ENCODE assay signal across 27 mouse cellular contexts in the genomic region with DNA sequence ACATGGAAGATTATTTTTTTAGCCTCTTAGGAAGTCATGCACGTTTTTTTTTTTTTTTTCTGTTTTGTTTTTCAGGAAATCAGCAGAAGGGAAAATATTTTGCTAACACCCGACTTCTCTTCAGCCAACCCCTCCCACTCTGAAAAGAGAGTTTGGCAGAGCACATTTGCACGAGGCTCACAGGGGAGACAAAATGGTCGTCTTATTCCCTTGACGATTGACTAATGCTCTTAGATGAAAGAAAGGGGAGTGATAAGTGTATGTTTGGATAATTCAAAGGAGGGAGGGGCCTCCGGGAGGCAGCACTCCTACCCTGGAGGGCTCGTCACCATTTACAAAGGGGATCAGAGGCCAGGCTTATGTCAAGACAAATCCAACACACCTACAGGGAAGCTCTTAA.
DNase-seq lines count a peak whose midpoint lies in the region; ATAC-seq and TF ChIP-seq lines count a peak whose summit lies in the region.
"Had no signal": no experiment of that assay in that cellular context is flagged by ENCODE, and none has a peak within 500 bp of the region (broad histone marks: within the 10 kb centered on the region; RNA-seq: fewer than 3 reads in every experiment).

No protein-coding gene starts in this region.

- 26% methylated on average over 7 of the region's 7 CpGs for WGBS in heart, embryonic 10.5 days
- 19% methylated on average over 7 of the region's 7 CpGs for WGBS in heart, postnatal 0 days
- WGBS in heart, embryonic 11.5 days (ENCODE audit: insufficient replicate concordance): 19% methylated on average over 7 of the region's 7 CpGs
- WGBS in lung, embryonic 14.5 days: 10% methylated on average over 7 of the region's 7 CpGs
- 48% methylated on average over 7 of the region's 7 CpGs for WGBS in forebrain, embryonic 11.5 days

- H3K27me3 ChIP-seq in heart, embryonic 10.5 days (ENCODE audit: insufficient read depth, poor library complexity, severe bottlenecking): 0 out of 2 replicates have a peak, but pooled peaks cover 4% of the 10 kb centered on the region
- H3K27me3 ChIP-seq in heart, postnatal 0 days (ENCODE audit: control insufficient read depth, insufficient read depth, low read length): no peaks in the 10 kb centered on the region
- H3K27me3 ChIP-seq in heart, embryonic 11.5 days (ENCODE audit: control insufficient read depth, insufficient read depth, low read length): no peaks in the 10 kb centered on the region
- no peaks in the 10 kb centered on the region for H3K27me3 ChIP-seq in lung, embryonic 14.5 days (ENCODE audit: insufficient read depth, low read length)
- no peaks in the 10 kb centered on the region for H3K27me3 ChIP-seq in forebrain, embryonic 11.5 days (ENCODE audit: control insufficient read depth, insufficient read depth, low read length)
- H3K27me3 ChIP-seq: embryonic facial prominence, embryonic 12.5 days; heart, embryonic 15.5 days had no signal

- DNase-seq in heart, embryonic 10.5 days (ENCODE audit: low spot score): peak; percentile 58
- DNase-seq in heart, postnatal 36 days: no peak
- DNase-seq in heart, postnatal 0 days (ENCODE audit: low spot score): peak; percentile 11
- peak; percentile 15 for DNase-seq in lung, embryonic 14.5 days
- no peak for DNase-seq in lung, adult 18-20 months
- no peak for DNase-seq in forebrain, embryonic 11.5 days (ENCODE audit: low spot score)
- DNase-seq: adrenal gland, postnatal 10 days; adrenal gland, postnatal 36 days; B cell, adult 2 months; cerebellum, adult 11 months; cerebellum, adult 2 months; cerebellum, adult 9-11 months; cerebellum, postnatal 25 days; gastrocnemius, postnatal 25 days; heart, postnatal 4 days; kidney, adult 11 months had no signal

- no peak overlapping the region for H3K9ac ChIP-seq in heart, postnatal 0 days (replicated peaks; ENCODE audit: low read depth, low read length)
- no peak overlapping the region for H3K9ac ChIP-seq in heart, embryonic 11.5 days (ENCODE audit: low read depth, low read length)
- H3K9ac ChIP-seq in lung, embryonic 14.5 days: no peak overlapping the region
- H3K9ac ChIP-seq in forebrain, embryonic 11.5 days (ENCODE audit: low read length): no peak overlapping the region
- H3K9ac ChIP-seq: embryonic facial prominence, embryonic 12.5 days; embryonic facial prominence, embryonic 15.5 days; forebrain, embryonic 12.5 days; forebrain, embryonic 15.5 days; heart, embryonic 15.5 days; hindbrain, embryonic 14.5 days had no signal

- ATAC-seq in heart, postnatal 0 days (ENCODE audit: insufficient read depth, low read depth): no peak
- no peak for ATAC-seq in heart, embryonic 11.5 days (replicated peaks; ENCODE audit: insufficient number of reproducible peaks, low FRiP score, low TSS enrichment)
- ATAC-seq in lung, embryonic 14.5 days (ENCODE audit: insufficient read depth): no peak
- no peak for ATAC-seq in forebrain, embryonic 11.5 days (replicated peaks; ENCODE audit: low FRiP score)
- ATAC-seq: forebrain, embryonic 15.5 days; hindbrain, postnatal 0 days; inflammation-experienced regulatory T-cells, adult 6 months; Patski had no signal

- intact Hi-C loops in heart, postnatal 36 days (cut with DNase I): no loop called here

- no peak overlapping the region for H3K27ac ChIP-seq in heart, embryonic 10.5 days
- H3K27ac ChIP-seq in heart, postnatal 0 days (ENCODE audit: low read depth): no peak overlapping the region
- H3K27ac ChIP-seq in heart, embryonic 11.5 days (ENCODE audit: low read depth, low read length): no peak overlapping the region
- no peak overlapping the region for H3K27ac ChIP-seq in lung, embryonic 14.5 days (ENCODE audit: low read depth)
- no peak overlapping the region for H3K27ac ChIP-seq in forebrain, embryonic 11.5 days (ENCODE audit: low read depth, low read length)
- H3K27ac ChIP-seq: embryonic facial prominence, embryonic 12.5 days; embryonic facial prominence, embryonic 15.5 days; forebrain, embryonic 12.5 days; forebrain, embryonic 15.5 days; heart, embryonic 15.5 days; hindbrain, embryonic 14.5 days; hindbrain, postnatal 0 days had no signal

- 0 out of 2 replicates have a peak, but pooled peaks cover 4% of the 10 kb centered on the region for H3K9me3 ChIP-seq in heart, embryonic 10.5 days
- no peaks in the 10 kb centered on the region for H3K9me3 ChIP-seq in heart, postnatal 0 days (replicated peaks; ENCODE audit: control insufficient read depth, low read length)
- no peaks in the 10 kb centered on the region for H3K9me3 ChIP-seq in heart, embryonic 11.5 days (replicated peaks; ENCODE audit: control insufficient read depth, low read length)
- no peaks in the 10 kb centered on the region for H3K9me3 ChIP-seq in lung, embryonic 14.5 days (ENCODE audit: low read depth, low read length)
- H3K9me3 ChIP-seq in forebrain, embryonic 11.5 days (ENCODE audit: control insufficient read depth, low read length): no peaks in the 10 kb centered on the region
- H3K9me3 ChIP-seq: embryonic facial prominence, embryonic 12.5 days; embryonic facial prominence, embryonic 15.5 days; forebrain, embryonic 12.5 days; forebrain, embryonic 15.5 days; heart, embryonic 15.5 days had no signal

- no peak for TF ChIP-seq EP300 in heart, postnatal 0 days (IDR thresholded peaks at IDR 0.05; ENCODE audit: low read depth)

- no peak overlapping the region for H3K4me2 ChIP-seq in heart, postnatal 0 days (ENCODE audit: low read depth, low read length)
- H3K4me2 ChIP-seq in heart, embryonic 11.5 days: no peak overlapping the region
- H3K4me2 ChIP-seq in lung, embryonic 14.5 days: no peak overlapping the region
- no peak overlapping the region for H3K4me2 ChIP-seq in forebrain, embryonic 11.5 days (ENCODE audit: low read depth, low read length, severe bottlenecking)
- H3K4me2 ChIP-seq: embryonic facial prominence, embryonic 12.5 days; embryonic facial prominence, embryonic 15.5 days; forebrain, embryonic 12.5 days; forebrain, embryonic 15.5 days; heart, embryonic 15.5 days; hindbrain, embryonic 14.5 days had no signal

- TF ChIP-seq CTCF in heart, postnatal 0 days (IDR thresholded peaks at IDR 0.05; ENCODE audit: low read depth): no peak
- no peak for TF ChIP-seq CTCF in lung, embryonic 14.5 days (IDR thresholded peaks at IDR 0.05; ENCODE audit: low read depth)

- no peak overlapping the region for H3K4me3 ChIP-seq in heart, embryonic 10.5 days
- H3K4me3 ChIP-seq in heart, postnatal 0 days (ENCODE audit: low read depth, low read length): no peak overlapping the region
- H3K4me3 ChIP-seq in heart, embryonic 11.5 days (ENCODE audit: low read depth, low read length): no peak overlapping the region
- H3K4me3 ChIP-seq in lung, embryonic 14.5 days (ENCODE audit: low read depth, low read length): no peak overlapping the region
- H3K4me3 ChIP-seq in forebrain, embryonic 11.5 days (ENCODE audit: low read depth, low read length): no peak overlapping the region
- H3K4me3 ChIP-seq: embryonic facial prominence, embryonic 12.5 days; embryonic facial prominence, embryonic 15.5 days; forebrain, embryonic 12.5 days; forebrain, embryonic 15.5 days; heart, embryonic 15.5 days had no signal

- H3K4me1 ChIP-seq in heart, embryonic 10.5 days: peaks cover 10% of the 10 kb centered on the region
- no peaks in the 10 kb centered on the region for H3K4me1 ChIP-seq in heart, postnatal 0 days (ENCODE audit: control insufficient read depth, insufficient read depth)
- H3K4me1 ChIP-seq in heart, embryonic 11.5 days (ENCODE audit: control insufficient read depth, insufficient read depth, low read length): no peaks in the 10 kb centered on the region; the same call in 1 of the 2 replicates
- 0 out of 2 replicates have a peak, but pooled peaks cover 3% of the 10 kb centered on the region for H3K4me1 ChIP-seq in lung, embryonic 14.5 days (ENCODE audit: insufficient read depth)
- peaks cover 10% of the 10 kb centered on the region for H3K4me1 ChIP-seq in forebrain, embryonic 11.5 days (replicated peaks; ENCODE audit: control insufficient read depth, insufficient read depth, low read length)
- H3K4me1 ChIP-seq: heart, embryonic 15.5 days had no signal

- no peaks in the 10 kb centered on the region for H3K36me3 ChIP-seq in heart, embryonic 10.5 days
- H3K36me3 ChIP-seq in heart, postnatal 0 days (replicated peaks; ENCODE audit: control insufficient read depth, insufficient read depth, low read length): no peaks in the 10 kb centered on the region
- no peaks in the 10 kb centered on the region for H3K36me3 ChIP-seq in heart, embryonic 11.5 days (ENCODE audit: control insufficient read depth, insufficient read depth, low read length)
- H3K36me3 ChIP-seq in lung, embryonic 14.5 days (ENCODE audit: insufficient read depth): no peaks in the 10 kb centered on the region
- no peaks in the 10 kb centered on the region for H3K36me3 ChIP-seq in forebrain, embryonic 11.5 days (ENCODE audit: control insufficient read depth, insufficient read depth, low read length)
- H3K36me3 ChIP-seq: embryonic facial prominence, embryonic 12.5 days; embryonic facial prominence, embryonic 15.5 days; forebrain, embryonic 12.5 days; forebrain, embryonic 15.5 days; G1E; heart, embryonic 15.5 days had no signal

Comparison
In these comparisons a context has a peak if more than half of its experiments do, and no peak if none do; other contexts are left out.
1. DNase-seq: peak in heart, embryonic 10.5 days (single experiment), heart, postnatal 0 days (single experiment) and lung, embryonic 14.5 days (single experiment); none in heart, postnatal 36 days (0 of 2), lung, adult 18-20 months (0 of 2) and forebrain, embryonic 11.5 days (single experiment).